In genomic region chr1:60564691-60565090, GRCm38 (mm10) we compare ENCODE assay signal across 8 mouse cellular contexts. TPM values are rescaled to one million over a fixed set of nuclear protein-coding genes. Genes with fewer than 3 reads are reported as not detected.
DNase-seq lines count a peak whose midpoint lies in the region; ATAC-seq and TF ChIP-seq lines count a peak whose summit lies in the region.

No protein-coding gene starts in this region.

- 82% methylated on average over 5 of the region's 5 CpGs for WGBS in kidney, embryonic 15.5 days
- WGBS in embryonic facial prominence, embryonic 12.5 days = 81% methylated on average over 5 of the region's 5 CpGs
- WGBS in intestine, embryonic 14.5 days = 81% methylated on average over 5 of the region's 5 CpGs
- 75% methylated on average over 5 of the region's 5 CpGs for WGBS in midbrain, postnatal 0 days

- peak overlapping the region; percentile 90 for H3K4me3 ChIP-seq in kidney, embryonic 15.5 days (replicated peaks)
- peak overlapping the region; percentile 94 for H3K4me3 ChIP-seq in embryonic facial prominence, embryonic 12.5 days
- H3K4me3 ChIP-seq in intestine, embryonic 14.5 days (ENCODE audit: low read depth, low read length) = peak overlapping the region; percentile 77
- peak overlapping the region; percentile 98 for H3K4me3 ChIP-seq in midbrain, postnatal 0 days (ENCODE audit: low read depth, low read length)

- no peak for TF ChIP-seq CTCF in midbrain, postnatal 0 days (IDR thresholded peaks at IDR 0.05)

- H3K9ac ChIP-seq in kidney, embryonic 15.5 days = no peak overlapping the region
- H3K9ac ChIP-seq in embryonic facial prominence, embryonic 12.5 days = no peak overlapping the region
- H3K9ac ChIP-seq in intestine, embryonic 14.5 days (ENCODE audit: low read length) = no peak overlapping the region
- H3K9ac ChIP-seq in midbrain, postnatal 0 days (replicated peaks; ENCODE audit: low read length, poor library complexity, severe bottlenecking) = 0 out of 2 replicates have a peak overlapping the region, but pooled peaks have one; percentile 13

- DNase-seq in kidney, postnatal 10 days = no peak
- no peak for DNase-seq in intestine, embryonic 14.5 days (ENCODE audit: low spot score)
- DNase-seq in midbrain, postnatal 0 days (ENCODE audit: low spot score) = no peak
- DNase-seq in spleen, adult 18-20 months = no peak
- no peak for DNase-seq in right cerebral cortex, postnatal 4 days

- H3K4me1 ChIP-seq in kidney, embryonic 15.5 days = peaks cover 7% of the 10 kb centered on the region
- H3K4me1 ChIP-seq in embryonic facial prominence, embryonic 12.5 days = peaks cover 8% of the 10 kb centered on the region
- peaks cover 6% of the 10 kb centered on the region for H3K4me1 ChIP-seq in intestine, embryonic 14.5 days (replicated peaks; ENCODE audit: control insufficient read depth, insufficient read depth, low read length)
- no peaks in the 10 kb centered on the region for H3K4me1 ChIP-seq in midbrain, postnatal 0 days (ENCODE audit: insufficient read depth, low read length)

- no peaks in the 10 kb centered on the region for H3K27me3 ChIP-seq in kidney, embryonic 15.5 days
- H3K27me3 ChIP-seq in embryonic facial prominence, embryonic 12.5 days = no peaks in the 10 kb centered on the region
- H3K27me3 ChIP-seq in intestine, embryonic 14.5 days (replicated peaks; ENCODE audit: control insufficient read depth, insufficient read depth, low read length) = no peaks in the 10 kb centered on the region
- H3K27me3 ChIP-seq in midbrain, postnatal 0 days (ENCODE audit: insufficient read depth, low read length) = no peaks in the 10 kb centered on the region

- H3K9me3 ChIP-seq in kidney, embryonic 15.5 days (replicated peaks) = peaks cover 9% of the 10 kb centered on the region; the same call in 1 of the 2 replicates
- no peaks in the 10 kb centered on the region for H3K9me3 ChIP-seq in embryonic facial prominence, embryonic 12.5 days
- peaks cover 16% of the 10 kb centered on the region for H3K9me3 ChIP-seq in intestine, embryonic 14.5 days (ENCODE audit: control insufficient read depth, low read length)
- no peaks in the 10 kb centered on the region for H3K9me3 ChIP-seq in midbrain, postnatal 0 days (ENCODE audit: low read length)

- H3K36me3 ChIP-seq in kidney, embryonic 15.5 days = peaks cover 14% of the 10 kb centered on the region
- peaks cover 4% of the 10 kb centered on the region; the same call in 1 of the 2 replicates for H3K36me3 ChIP-seq in embryonic facial prominence, embryonic 12.5 days
- H3K36me3 ChIP-seq in intestine, embryonic 14.5 days (ENCODE audit: control insufficient read depth, insufficient read depth, low read length) = 0 out of 2 replicates have a peak, but pooled peaks cover 5% of the 10 kb centered on the region
- H3K36me3 ChIP-seq in midbrain, postnatal 0 days (ENCODE audit: insufficient read depth, low read length) = no peaks in the 10 kb centered on the region

- ATAC-seq in kidney, embryonic 15.5 days (replicated peaks; ENCODE audit: low FRiP score) = no peak
- no peak for ATAC-seq in embryonic facial prominence, embryonic 12.5 days (ENCODE audit: insufficient number of reproducible peaks, insufficient read depth, low FRiP score, low TSS enrichment)
- ATAC-seq in intestine, embryonic 14.5 days (replicated peaks; ENCODE audit: low FRiP score, low TSS enrichment, low read depth) = no peak
- ATAC-seq in midbrain, postnatal 0 days (ENCODE audit: low FRiP score) = no peak
- no peak for ATAC-seq in CD4-positive, CD25-positive, alpha-beta regulatory T cell, adult 4 months

- H3K4me2 ChIP-seq in kidney, embryonic 15.5 days = peak overlapping the region; percentile 76
- peak overlapping the region; percentile 71 for H3K4me2 ChIP-seq in embryonic facial prominence, embryonic 12.5 days (replicated peaks)
- H3K4me2 ChIP-seq in intestine, embryonic 14.5 days (ENCODE audit: low read length) = peak overlapping the region; percentile 74
- peak overlapping the region; percentile 68 for H3K4me2 ChIP-seq in midbrain, postnatal 0 days (ENCODE audit: low read depth, low read length, poor library complexity, severe bottlenecking)

- H3K27ac ChIP-seq in kidney, embryonic 15.5 days = no peak overlapping the region
- H3K27ac ChIP-seq in embryonic facial prominence, embryonic 12.5 days = no peak overlapping the region
- H3K27ac ChIP-seq in intestine, embryonic 14.5 days (ENCODE audit: low read depth) = no peak overlapping the region
- H3K27ac ChIP-seq in midbrain, postnatal 0 days (ENCODE audit: low read depth, low read length) = no peak overlapping the region

RNA-seq across cellular contexts. Expression of gene Raph1, which starts 2.2 kb away (rescaled TPM):
- 35.1 and 36.4 TPM in 2 replicates for polyA plus RNA-seq in kidney, embryonic 15.5 days (2015; fragmentation: Nextera tagmentation; extraction: Ambion mirVana)
- 23.4 and 25.6 TPM in 2 replicates for polyA plus RNA-seq in embryonic facial prominence, embryonic 12.5 days (2016; fragmentation: Nextera tagmentation; extraction: Ambion mirVana)
- 32.2 and 34.1 TPM in 2 replicates for polyA plus RNA-seq in intestine, embryonic 14.5 days (2014; fragmentation: Nextera tagmentation; extraction: Ambion mirVana)
- 40.3 and 48.0 TPM in 2 replicates for total RNA-seq in midbrain, postnatal 0 days (2014; rRNA removed)
- 12.9 and 15.6 TPM in 2 replicates for polyA plus RNA-seq in midbrain, postnatal 0 days (2015; fragmentation: Nextera tagmentation; extraction: Ambion mirVana)
- 1 to 10 TPM; 3.5 to 4.2 TPM for polyA plus RNA-seq in CD4-positive, CD25-positive, alpha-beta regulatory T cell, adult 4 months (2017; shearing (Covaris generic))
